Mouse (Mus musculus) mouse trophoblast stem cell (cell line): ENCODE data around the gene Atp6v1g2.

Experiments
- in situ Hi-C, 2 experiments: fragments of 300-500 bp; cut with MseI, MboI; formaldehyde crosslinking; loops; 2 replicates in 1 of 2; 3 replicates in 1 of 2; pipeline ENCODE4 v1.15.1; 2025

Gene Atp6v1g2

DNA sequence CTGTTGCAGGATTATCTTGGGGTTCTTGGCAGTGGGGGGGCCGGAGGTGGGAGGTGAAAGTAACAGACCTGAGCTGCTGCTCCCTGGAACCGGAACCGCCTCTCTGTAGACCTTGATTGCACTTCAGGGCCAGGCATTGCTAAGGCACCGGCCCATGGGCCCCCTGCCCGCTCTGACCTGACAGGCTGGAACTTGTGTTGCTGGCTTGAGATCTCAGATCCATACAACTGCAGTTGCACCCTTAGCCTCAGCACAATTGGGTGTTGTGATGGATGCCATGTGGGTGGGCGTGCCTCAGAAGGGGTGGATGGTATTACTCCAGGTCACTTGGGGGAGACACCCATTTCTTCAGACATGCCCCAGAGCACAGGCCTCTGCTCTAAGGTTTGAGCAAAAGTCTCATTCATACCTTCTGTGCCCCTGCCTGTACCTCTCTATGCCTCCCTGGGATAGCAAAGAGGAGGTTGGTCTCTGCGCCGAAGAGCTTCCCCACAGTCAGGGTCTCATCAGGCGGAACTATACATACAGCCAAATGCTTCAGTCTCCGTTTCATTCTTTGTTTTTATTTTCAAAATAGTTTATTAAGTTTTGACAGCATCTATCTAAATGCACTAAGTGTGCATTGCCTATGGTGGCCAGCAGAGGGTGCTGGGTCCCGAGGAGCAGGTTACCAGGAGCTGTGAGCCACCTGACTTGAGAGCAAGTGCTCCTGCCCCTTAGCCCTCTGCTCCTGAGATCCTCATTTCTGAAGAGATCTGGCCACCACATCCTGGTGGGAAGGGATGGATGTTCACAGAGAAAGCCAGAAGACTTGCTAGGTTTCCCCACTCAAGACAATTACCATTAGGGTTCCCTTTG, 21.0 kb downstream of the Atp6v1g2 start:
- in situ Hi-C loops, result loop anchor here in 1 of 2 experiments (5.0 kb wide), 1 partner anchor 38 kb away; no protein-coding TSS in a partner anchor

DNA sequence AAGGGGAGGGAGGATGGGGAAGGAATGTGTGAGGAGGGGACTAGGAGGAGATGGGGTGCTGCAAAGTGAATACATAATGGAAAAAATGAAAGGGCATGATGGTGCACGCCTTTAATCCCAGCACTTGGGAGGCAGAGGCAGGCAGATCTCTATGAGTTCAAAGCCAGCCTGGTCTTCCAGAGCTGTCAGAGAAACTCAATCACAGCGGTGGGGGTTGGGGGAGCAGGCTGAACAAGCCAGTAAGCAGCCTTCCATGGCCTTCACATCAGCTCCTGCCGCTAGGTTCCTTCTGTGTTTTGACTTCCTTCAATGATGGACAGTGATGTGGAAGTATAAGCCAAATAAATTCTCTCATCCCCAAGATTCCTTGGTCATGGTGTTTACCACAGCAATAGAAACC, 21.8 kb downstream of the Atp6v1g2 start:
- in situ Hi-C loops, result no loop called here

GRCm38 (mm10) chr17:35255704-35256103, 22.2 kb downstream of the Atp6v1g2 start:
- in situ Hi-C loops, result no loop called here

DNA sequence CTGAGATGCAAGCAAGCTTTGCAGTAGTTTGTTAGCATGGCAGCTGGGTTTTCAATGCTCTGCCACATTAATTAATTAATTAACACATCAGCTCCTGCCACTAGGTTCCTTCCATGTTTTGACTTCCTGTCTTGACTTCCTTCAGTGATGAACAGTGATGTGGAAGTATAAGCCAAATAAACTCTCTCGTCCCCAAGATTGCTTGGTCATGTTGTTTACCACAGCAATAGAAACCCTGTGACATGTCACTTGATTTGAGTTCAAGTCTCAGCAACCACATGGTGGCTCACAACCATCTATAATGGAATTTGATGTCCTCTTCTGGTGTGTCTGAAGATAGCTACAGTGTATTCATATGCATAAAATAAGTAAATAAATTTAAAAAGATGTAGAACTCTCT, 23.9 kb downstream of the Atp6v1g2 start:
- in situ Hi-C loops, result no loop called here

DNA sequence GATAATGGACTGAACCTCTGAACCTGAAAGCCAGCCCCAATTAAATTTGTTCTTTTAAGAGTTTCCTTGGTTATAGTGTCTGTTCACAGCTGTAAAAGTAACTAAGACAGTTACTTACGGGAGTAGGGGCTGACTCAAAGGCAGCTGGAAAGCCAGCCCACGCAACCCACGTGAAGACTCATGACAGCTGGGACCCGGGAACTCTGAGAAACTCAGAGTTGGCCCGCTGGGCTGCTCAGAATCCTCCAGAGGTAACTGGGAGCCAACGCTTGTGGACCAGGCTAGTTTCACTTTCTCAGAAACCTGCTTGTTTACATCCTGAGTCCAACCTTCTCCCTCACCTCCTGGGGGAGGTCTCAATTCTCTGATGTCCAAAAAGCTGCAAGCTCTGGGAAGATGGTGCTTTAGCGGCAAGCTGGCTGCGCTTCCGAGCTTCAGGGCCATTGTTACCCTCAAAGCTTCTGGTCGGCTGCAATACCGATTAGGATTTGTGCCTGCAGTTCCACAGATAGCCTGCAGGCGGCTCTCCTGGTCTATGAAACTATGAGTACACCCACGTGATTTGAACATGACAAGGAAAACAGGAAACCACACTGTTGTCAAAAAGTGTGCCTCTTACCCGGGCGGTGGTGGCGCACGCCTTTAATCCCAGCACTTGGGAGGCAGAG, 24.5 kb downstream of the Atp6v1g2 start:
- in situ Hi-C loops, result no loop called here

DNA sequence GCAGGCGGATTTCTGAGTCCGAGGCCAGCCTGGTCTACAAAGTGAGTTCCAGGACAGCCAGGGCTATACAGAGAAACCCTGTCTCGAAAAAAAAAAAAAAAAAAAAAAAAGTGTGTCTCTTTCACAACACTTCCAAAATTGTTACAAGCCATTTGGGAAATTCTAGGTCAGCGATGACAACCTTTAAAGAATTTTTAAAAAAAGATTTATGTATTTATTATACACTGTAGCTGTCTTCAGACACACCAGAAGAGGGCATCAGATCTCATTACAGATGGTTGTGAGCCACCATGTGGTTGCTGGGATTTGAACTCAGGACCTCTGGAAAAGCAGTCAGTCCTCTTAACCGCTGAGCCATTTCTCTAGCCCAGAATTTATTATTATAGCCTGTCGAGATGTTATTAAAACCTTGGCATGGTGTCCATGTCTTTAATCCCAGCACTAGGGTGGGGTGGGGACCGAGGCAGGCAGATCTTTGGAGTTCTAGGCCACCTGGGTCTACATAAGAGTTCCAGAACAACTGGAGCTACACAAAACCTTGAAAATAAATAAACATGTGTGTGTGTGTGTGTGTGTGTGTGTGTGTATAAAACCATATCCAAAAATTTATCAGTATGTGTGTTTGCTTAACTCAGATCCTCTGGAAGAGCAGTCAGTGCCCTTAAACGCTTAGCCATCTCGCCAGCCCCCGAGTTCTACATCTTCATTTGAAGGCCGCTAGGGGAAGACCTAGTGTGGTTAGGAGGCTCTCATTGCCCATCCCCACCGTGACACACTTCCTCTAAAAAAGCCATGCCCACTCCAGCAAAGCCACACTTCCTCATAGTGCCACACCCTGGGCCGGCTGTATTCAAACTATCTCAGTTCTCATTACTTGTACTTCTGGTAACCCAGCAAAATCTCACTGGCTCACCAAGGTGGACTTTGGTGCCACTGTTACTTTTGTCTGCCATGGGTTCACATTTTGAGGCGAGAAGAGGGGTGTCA, 25.3 kb downstream of the Atp6v1g2 start:
- in situ Hi-C loops, result no loop called here

DNA sequence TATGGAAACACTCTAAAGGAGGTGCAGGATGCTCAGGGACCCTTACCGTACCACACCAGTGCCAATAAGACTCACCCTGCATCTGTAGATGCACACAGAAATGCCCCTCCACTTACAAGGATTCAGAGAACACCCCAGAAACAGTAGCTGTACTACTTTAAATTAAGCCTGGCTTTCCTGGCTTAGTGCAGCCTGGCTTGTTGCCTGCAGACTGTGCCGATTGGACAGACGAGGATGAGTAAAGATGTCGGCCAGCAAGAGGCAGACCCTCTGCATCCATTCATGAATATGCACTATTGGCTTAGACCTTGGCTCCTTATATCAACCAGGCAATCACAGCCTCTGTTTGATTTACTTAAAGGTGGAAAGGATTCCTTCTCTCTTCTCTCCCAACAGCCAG, 26.2 kb downstream of the Atp6v1g2 start:
- in situ Hi-C loops, result no loop called here

GRCm38 (mm10) chr17:35261651-35262050, 28.2 kb downstream of the Atp6v1g2 start:
- in situ Hi-C loops, result no loop called here

DNA sequence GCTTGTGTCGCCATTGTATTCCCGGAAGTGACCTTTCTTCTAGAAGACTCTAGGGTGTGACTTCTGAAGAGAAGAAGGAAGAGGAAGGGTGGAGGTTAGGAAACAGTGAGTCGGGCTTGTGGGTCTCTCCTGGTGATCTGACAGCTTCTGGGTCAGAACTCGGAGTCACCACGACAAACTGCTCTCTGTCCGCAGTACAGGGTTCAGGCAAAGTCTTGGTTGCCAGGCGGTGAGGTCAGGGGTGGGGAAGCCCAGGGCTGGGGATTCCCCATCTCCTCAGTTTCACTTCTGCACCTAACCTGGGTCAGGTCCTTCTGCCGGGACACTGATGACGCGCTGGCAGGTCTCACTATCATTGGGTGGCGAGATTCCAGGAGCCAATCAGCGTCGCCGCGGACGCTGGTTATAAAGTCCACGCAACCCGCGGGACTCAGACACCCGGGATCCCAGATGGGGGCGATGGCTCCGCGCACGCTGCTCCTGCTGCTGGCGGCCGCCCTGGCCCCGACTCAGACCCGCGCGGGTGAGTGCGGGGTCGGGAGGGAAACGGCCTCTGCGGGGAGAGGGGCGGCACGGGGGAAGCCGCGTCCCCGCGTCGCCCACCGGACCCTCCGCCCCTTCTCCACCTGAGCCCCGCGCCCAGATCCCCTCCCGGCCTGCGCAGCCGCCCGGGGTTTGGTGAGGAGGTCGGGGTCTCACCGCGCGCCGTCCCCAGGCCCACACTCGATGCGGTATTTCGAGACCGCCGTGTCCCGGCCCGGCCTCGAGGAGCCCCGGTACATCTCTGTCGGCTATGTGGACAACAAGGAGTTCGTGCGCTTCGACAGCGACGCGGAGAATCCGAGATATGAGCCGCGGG, 29.4 kb downstream of the Atp6v1g2 start, which contains the start of gene H2-D1:
Gene H2-D1 (plus strand): TSS at position 67 of the 859 bp plus-strand sequence.
- in situ Hi-C loops, result no loop called here

DNA sequence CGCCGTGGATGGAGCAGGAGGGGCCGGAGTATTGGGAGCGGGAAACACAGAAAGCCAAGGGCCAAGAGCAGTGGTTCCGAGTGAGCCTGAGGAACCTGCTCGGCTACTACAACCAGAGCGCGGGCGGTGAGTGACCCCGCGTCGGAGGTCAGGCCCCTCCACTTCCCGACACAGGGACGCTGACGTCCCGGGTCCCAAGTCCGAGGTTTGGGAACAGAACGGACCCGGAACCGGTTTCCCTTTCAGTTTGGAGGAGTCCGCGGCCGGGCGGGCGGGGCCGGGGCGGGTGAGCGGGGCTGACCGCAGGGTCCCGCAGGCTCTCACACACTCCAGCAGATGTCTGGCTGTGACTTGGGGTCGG, 30.0 kb downstream of the Atp6v1g2 start:
- in situ Hi-C loops, result no loop called here

GRCm38 (mm10) chr17:35267399-35268086, 34.1 kb downstream of the Atp6v1g2 start:
- in situ Hi-C loops, result loop anchor here (5.0 kb wide), 1 partner anchor 1270 kb away; no protein-coding TSS in a partner anchor

DNA sequence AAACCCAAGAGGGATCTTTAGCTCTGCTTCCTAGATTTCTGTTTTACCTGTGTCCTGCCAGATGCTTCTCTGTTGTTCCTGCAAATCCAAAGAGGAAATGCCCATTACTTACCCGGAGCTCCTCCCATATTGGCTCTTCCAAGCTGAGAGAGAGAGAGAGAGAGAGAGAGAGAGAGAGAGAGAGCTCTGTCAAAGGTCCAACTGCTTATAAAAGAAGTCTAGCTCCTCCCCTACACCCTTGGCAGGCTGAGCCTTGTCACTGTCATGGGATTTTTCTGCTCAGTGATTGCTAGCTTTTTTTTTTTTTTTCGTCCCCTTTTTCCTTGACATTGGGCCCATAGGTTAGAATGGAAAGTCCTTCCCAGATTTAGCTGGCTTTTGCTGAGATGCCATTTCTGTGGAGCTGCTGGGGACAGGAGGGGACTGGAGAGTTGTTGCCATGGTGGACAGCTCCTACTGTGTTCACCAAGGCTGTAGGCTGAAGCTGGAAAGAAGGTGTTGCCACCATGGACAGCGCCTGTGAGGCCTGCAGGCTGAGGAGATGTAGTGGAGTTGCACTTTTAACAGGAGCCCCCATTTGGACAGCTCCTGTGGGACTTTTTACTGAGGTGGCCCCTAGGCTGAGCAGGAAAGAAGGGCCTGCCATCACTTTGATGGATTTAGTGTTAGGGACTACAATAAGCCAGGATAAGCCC, 36.3 kb downstream of the Atp6v1g2 start:
- in situ Hi-C loops, result loop anchor here (5.0 kb wide), 2 partner anchors 1272 to 1297 kb away; no protein-coding TSS in a partner anchor

DNA sequence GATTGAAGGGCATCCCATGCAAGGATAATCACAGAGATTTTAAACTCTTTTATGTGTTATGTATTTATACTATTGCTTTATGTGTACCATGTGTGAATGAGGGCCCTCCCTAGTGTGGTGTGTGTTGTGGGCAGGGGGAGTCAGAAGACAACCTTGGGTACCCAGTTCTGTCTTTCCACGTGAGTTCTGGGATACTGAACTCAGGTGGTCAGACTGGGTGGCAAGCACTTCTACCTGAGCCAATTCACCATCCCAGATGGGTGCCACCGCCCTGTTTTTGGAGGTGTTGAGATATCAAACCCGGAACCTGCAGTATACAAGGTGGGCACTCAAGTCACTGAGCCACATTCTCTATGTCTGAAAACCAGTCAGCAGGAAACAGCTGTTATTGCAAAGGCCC, 38.8 kb downstream of the Atp6v1g2 start:
- in situ Hi-C loops, result loop anchor here (5.0 kb wide), 1 partner anchor 1300 kb away; no protein-coding TSS in a partner anchor

DNA sequence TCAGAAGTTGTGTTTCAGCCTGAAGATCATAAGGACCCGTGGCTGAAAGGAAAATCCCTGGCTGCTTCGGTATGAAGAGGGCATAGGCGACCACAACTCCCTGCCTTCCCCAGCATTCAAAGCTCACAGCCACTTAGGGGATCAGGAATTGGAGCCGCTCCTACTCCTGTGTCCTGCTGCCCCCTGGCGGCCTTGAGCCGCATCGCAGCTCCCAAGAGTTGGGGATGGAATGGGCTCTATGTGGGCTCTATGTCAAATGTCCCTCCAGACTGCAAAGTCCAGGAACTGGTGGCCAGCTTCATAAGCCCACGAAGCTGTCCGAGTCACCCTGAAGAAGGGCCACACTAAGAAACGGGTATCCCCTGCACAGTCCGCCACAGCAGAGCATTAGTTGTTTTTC, 41.3 kb downstream of the Atp6v1g2 start:
- in situ Hi-C loops, result loop anchor here (5.0 kb wide), 1 partner anchor 1302 kb away; no protein-coding TSS in a partner anchor

DNA sequence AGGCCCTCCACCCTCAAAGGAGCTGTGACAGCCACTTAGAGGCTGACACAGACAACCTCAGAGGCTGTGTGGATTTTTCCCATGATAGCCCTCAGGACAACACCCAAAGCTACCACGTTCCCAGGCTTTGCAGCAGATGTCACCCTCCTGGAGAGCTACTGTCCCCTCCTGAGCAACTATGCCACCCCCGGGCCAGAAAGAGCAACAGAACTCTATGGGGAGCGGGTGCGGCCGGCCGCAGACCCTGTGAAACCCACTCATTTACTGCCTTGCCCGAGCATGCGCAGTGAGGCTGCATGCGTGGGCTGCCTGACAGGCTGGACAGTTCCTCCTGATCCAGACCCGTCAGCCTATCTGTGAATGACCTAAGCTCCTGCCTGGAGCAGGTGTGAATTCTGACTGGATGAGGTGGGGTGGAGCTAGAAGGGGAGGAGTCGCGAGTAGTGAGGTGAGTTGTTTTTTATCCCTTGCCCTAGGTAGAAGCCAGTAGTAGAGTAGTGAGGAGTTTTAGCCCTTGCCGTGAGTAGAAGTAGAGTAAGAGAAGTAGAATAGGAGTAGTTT, 42.9 kb downstream of the Atp6v1g2 start:
- in situ Hi-C loops, result no loop called here

DNA sequence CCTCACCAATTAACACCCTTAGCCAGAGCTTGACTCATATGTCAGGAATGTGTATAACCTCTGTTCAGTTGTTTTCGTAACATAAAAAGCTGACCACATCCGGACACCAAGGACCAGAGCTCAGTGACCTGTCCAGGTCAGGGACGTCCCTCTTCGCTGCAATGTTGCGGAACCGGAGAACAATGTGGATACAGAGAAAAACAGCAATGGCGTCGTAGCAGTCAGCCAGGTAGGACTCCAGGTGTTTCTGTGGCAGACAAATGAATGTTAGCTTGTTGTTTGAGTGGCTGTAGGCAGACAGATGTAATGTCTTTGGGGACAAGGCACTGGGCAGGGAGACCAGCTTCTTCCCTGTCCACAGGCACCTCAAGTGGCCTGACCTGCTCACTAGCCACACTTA, 44.6 kb downstream of the Atp6v1g2 start:
- in situ Hi-C loops, result no loop called here

DNA sequence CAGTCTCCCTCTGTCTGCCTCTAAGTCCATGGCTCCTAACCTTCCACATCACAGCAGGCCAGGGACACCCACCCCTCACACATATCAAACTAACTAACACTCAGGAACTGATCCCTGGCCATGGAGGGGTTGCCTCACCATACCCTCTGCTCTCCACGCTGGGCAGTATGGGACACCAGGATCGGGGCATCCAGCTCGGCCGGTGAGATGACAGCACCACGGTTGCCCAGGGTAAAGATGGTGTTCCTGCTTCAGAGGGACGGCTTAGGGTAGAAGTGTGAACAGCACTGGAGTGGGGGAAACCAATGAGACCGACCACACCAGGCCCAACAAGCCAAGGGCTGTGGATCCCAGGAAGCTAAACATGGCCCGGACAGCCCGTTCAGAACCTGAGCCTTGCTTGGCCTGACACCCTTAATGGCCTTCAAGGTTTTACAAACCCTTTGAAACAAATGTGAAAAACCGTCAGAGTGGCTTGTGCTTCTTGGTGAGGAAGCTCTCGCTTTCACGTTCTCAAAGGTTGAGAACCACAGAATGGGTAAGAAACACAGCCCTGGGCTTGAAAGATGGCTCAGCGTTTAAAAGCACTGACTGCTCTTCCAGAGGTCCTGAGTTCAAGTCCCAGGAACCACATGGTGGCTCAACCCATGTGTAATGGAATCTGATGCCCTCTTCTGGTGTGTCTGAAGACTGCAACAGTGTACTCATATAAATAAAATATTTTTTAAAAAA, 45.7 kb downstream of the Atp6v1g2 start:
- in situ Hi-C loops, result no loop called here

- in situ Hi-C loops, result no loop called here
Observed at GRCm38 (mm10) chr17:35280276-35280675, 46.8 kb downstream of the Atp6v1g2 start.
